Mouse (Mus musculus) lung, postnatal 0 days (tissue): ENCODE data around the gene Olfr781. TPM values are rescaled to one million over a fixed set of nuclear protein-coding genes. Genes with fewer than 3 reads are reported as not detected.
"Not testable (repeated sequence)": the region's sequence is repeated elsewhere in the genome, so short reads cannot be mapped to it uniquely, and the experiment has no call there.

Source experiments
- ATAC-seq: fragments of 200-750 bp; cut with Nextera tagmentation; 2 replicates; pipeline ENCODE4 v1.8.0; 2017; ENCODE audit warnings: moderate library complexity
- DNase-seq: peaks from one replicate; pipeline ENCODE4 v3.0.0-alpha.2; 2016; ENCODE audit warnings: low spot score
- H3K27ac ChIP-seq: fragments of 300-500 bp; sonication (generic); 2 replicates; pipeline ENCODE4 v1.5.1; 2014; ENCODE audit warnings: antibody characterized with exemption, mild to moderate bottlenecking, low read length, mixed read lengths
- H3K27me3 ChIP-seq: fragments of 300-500 bp; sonication (generic); replicated peaks from 2 replicates; pipeline ENCODE4 v1.6.1; 2014; ENCODE audit warnings: low read length, mixed read lengths; ENCODE audit not compliant: insufficient read depth
- H3K36me3 ChIP-seq: fragments of 300-500 bp; sonication (generic); 2 replicates; pipeline ENCODE4 v1.6.1; 2014; ENCODE audit warnings: low read length, mixed read lengths; ENCODE audit not compliant: insufficient read depth
- H3K4me1 ChIP-seq: fragments of 300-500 bp; sonication (generic); 2 replicates; pipeline ENCODE4 v1.6.1; 2014; ENCODE audit warnings: antibody characterized with exemption, low read depth, low read length, mixed read lengths; ENCODE audit not compliant: insufficient read depth
- H3K4me2 ChIP-seq: fragments of 300-500 bp; sonication (generic); replicated peaks from 2 replicates; pipeline ENCODE4 v1.6.1; 2014; ENCODE audit warnings: low read depth, mild to moderate bottlenecking, low read length, moderate library complexity, mixed read lengths
- H3K4me3 ChIP-seq: fragments of 300-500 bp; sonication (generic); 2 replicates; pipeline ENCODE4 v1.5.1; 2014; ENCODE audit warnings: low read depth, low read length
- H3K9ac ChIP-seq: fragments of 300-500 bp; sonication (generic); replicated peaks from 2 replicates; pipeline ENCODE4 v1.6.1; 2014; ENCODE audit warnings: low read depth, mild to moderate bottlenecking
- H3K9me3 ChIP-seq: fragments of 300-500 bp; sonication (generic); 2 replicates; pipeline ENCODE4 v1.6.1; 2016; ENCODE audit warnings: low read length, mixed read lengths
- CTCF ChIP-seq: IDR thresholded peaks from 2 replicates; pipeline ENCODE4 v1.5.1; 2016; ENCODE audit warnings: antibody characterized with exemption, mild to moderate bottlenecking
- EP300 ChIP-seq: IDR thresholded peaks from 2 replicates; pipeline ENCODE4 v1.6.1; 2016; ENCODE audit warnings: antibody characterized with exemption, mild to moderate bottlenecking, control low read depth
- WGBS: fragments of 180-500 bp; shearing (Covaris S2); extraction: QIAGEN DNeasy Blood & Tissue Kit; methylation state at CpG from one replicate; pipeline ENCODE4 v1.1.7; 2014; 5-methylcytosine and 5-hydroxymethylcytosine counted together
- polyA plus RNA-seq: library from polyadenylated mRNA; unstranded; fragments of >200 nt; fragmentation: Nextera tagmentation; extraction: Ambion mirVana; gene quantifications from 2 replicates; pipeline ENCODE4 v1.2.1, GENCODE M21; 2015

The Olfr781 gene
- polyA plus RNA-seq = not detected in 2 replicates

DNA sequence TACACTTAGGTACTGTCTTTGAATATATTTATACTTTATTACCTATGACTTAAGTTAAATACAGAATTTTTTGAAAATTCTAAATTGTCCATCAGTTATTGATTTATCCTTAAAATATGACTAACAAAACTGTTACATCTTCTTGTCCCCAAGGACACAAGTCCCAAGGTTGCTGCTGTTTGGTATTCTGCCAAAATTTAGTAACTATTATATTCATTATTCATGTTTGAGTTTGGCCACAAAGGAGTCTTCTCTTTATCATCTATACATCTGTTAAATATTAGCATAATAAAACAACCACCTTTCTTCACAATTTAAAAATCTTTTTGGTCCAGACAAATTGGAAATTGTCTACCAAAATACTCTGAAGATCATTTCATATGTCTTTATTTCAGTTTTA lies at the start of gene Olfr781:
Gene Olfr781, plus strand, starts transcription at position 301 of the 400 bp plus-strand sequence.
- Histone ChIP-seq H3K4me1 (no peaks in the 10 kb centered on the region), H3K4me3 (no peak within 1 kb of the TSS), H3K27me3 (no peaks in the 10 kb centered on the region), H3K4me2 (no peak within 1 kb of the TSS), H3K9ac (no peak within 1 kb of the TSS), H3K27ac (no peak within 1 kb of the TSS), H3K9me3 (no peaks in the 10 kb centered on the region), H3K36me3 (no peaks in the 10 kb centered on the region)
- no peak for DNase-seq
- TF ChIP-seq CTCF (no peak), EP300 (no peak)
- ATAC-seq = no peak

- not testable (repeated sequence) for H3K9me3 ChIP-seq, H3K4me1 ChIP-seq, DNase-seq, H3K4me3 ChIP-seq, ATAC-seq, H3K9ac ChIP-seq, H3K27me3 ChIP-seq, H3K36me3 ChIP-seq, H3K4me2 ChIP-seq, H3K27ac ChIP-seq
- 27% methylated on average over 1 of the region's 1 CpGs for WGBS
These were observed 15.7 kb upstream of the Olfr781 start for GRCm38 (mm10) chr10:129312973-129313372.

GRCm38 (mm10) chr10:129313521-129313920 lies 15.1 kb upstream of the Olfr781 start:
- H3K36me3 ChIP-seq, H3K27ac ChIP-seq, H3K4me1 ChIP-seq, DNase-seq, H3K27me3 ChIP-seq, H3K4me2 ChIP-seq, H3K9ac ChIP-seq, H3K4me3 ChIP-seq, ATAC-seq, H3K9me3 ChIP-seq: not testable (repeated sequence)
- WGBS = no CpG with 5 or more reads among the region's 1 CpGs

GRCm38 (mm10) chr10:129317817-129318216 lies 10.8 kb upstream of the Olfr781 start, which contains the start of gene Olfr780:
TSS of gene Olfr780 (plus strand) at chr10:129318117.
- no peak for DNase-seq
- WGBS = 76% methylated on average over 3 of the region's 3 CpGs
- TF ChIP-seq EP300 (no peak), CTCF (no peak)

DNA sequence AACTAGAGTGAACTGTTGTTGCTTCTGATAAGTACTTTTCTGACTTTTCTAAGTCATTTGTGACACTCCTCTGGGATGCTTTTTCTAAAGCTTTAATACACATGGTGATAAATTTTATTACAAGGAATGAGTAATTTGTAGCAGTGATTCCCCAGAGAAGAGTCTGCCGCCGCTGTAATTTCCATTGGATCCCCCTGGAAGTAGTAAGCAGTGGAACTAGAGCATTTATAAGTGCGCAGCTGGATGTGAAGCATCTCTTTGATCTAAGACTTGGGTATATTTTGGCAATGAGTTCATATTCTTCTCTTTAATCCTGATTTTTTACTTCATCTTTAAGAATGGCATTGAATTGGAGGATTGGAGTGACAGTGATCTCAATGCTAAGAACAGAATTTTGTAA lies 19.9 kb downstream of the Olfr781 start, which contains the start of gene Olfr782:
Gene Olfr782, plus strand, starts transcription at position 301 of the 400 bp plus-strand sequence.
- H3K4me1 ChIP-seq = no peaks in the 10 kb centered on the region
- H3K9me3 ChIP-seq = no peaks in the 10 kb centered on the region
- H3K27me3 ChIP-seq = no peaks in the 10 kb centered on the region
- H3K36me3 ChIP-seq = no peaks in the 10 kb centered on the region
- no peak within 1 kb of the TSS for H3K4me2 ChIP-seq
- no peak within 1 kb of the TSS for H3K4me3 ChIP-seq
- 84% methylated on average over 3 of the region's 3 CpGs for WGBS
- TF ChIP-seq CTCF (no peak), EP300 (no peak)
- ATAC-seq = no peak
- H3K9ac ChIP-seq = no peak within 1 kb of the TSS
- DNase-seq = no peak
- no peak within 1 kb of the TSS for H3K27ac ChIP-seq

More at GRCm38 (mm10) chr10:129317817-129318216, 10.8 kb upstream of the Olfr781 start, which contains the start of gene Olfr780:
- Histone ChIP-seq H3K9ac (no peak within 1 kb of the TSS), H3K27me3 (no peaks in the 10 kb centered on the region), H3K4me3 (no peak within 1 kb of the TSS), H3K9me3 (no peaks in the 10 kb centered on the region), H3K4me2 (no peak within 1 kb of the TSS), H3K27ac (no peak within 1 kb of the TSS), H3K36me3 (no peaks in the 10 kb centered on the region), H3K4me1 (no peaks in the 10 kb centered on the region)
- no peak for ATAC-seq

DNA sequence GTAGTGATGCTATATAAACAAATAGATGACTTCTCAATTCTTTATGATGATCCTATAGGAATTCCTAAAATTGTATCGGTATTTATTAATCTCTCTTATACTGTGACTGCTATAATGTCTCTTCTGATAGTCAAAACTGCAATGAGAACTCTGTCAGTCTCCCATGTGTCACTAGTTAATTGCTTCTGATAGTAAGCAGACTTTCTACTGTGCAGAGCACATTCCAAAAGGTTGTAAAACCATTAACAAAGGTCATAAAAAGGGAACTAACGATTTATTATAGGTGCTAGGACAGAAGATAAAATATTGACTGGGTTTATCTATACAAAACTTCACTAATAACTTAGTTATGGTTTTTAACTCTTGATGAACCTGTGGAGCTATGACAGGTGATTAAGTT lies 23.8 kb downstream of the Olfr781 start:
- H3K27me3 ChIP-seq, H3K9ac ChIP-seq, H3K4me3 ChIP-seq, H3K27ac ChIP-seq, H3K4me1 ChIP-seq, ATAC-seq, DNase-seq, H3K4me2 ChIP-seq, H3K9me3 ChIP-seq, H3K36me3 ChIP-seq: not testable (repeated sequence)
- WGBS = 74% methylated on average over 2 of the region's 2 CpGs

GRCm38 (mm10) chr10:129356496-129356895 lies 27.8 kb downstream of the Olfr781 start:
- DNase-seq, ATAC-seq, H3K27me3 ChIP-seq, H3K9ac ChIP-seq, H3K4me2 ChIP-seq, H3K36me3 ChIP-seq, H3K27ac ChIP-seq, H3K4me3 ChIP-seq, H3K9me3 ChIP-seq, H3K4me1 ChIP-seq: not testable (repeated sequence)
- 89% methylated on average over 4 of the region's 4 CpGs for WGBS
